Mouse (Mus musculus) left cerebral cortex, postnatal 10 days (tissue): ENCODE results near the gene Pigk. TPM values are rescaled to one million over a fixed set of nuclear protein-coding genes. Genes with fewer than 3 reads are reported as not detected.

Experiments
- DNase-seq, 2 experiments: peaks; one replicate each; pipeline ENCODE4 v3.0.0; 2021 to 2022; ENCODE audit warnings: low spot score in 2 of 2, mixed read lengths in 1 of 2; ENCODE audit errors: extremely low spot score in 1 of 2
- intact Hi-C: fragments of 180-260 bp; cut with DNase I; formaldehyde crosslinking; loops from one replicate; pipeline ENCODE4 v1.15.1; 2025
- total RNA-seq, 2 experiments: library from RNA; stranded (reverse); gene quantifications; 2 replicates each; pipeline ENCODE4 v1.2.3; 2021

The Pigk gene
- total RNA-seq, 2 experiments from 2014 or later = 48.0 to 48.4 TPM

DNA sequence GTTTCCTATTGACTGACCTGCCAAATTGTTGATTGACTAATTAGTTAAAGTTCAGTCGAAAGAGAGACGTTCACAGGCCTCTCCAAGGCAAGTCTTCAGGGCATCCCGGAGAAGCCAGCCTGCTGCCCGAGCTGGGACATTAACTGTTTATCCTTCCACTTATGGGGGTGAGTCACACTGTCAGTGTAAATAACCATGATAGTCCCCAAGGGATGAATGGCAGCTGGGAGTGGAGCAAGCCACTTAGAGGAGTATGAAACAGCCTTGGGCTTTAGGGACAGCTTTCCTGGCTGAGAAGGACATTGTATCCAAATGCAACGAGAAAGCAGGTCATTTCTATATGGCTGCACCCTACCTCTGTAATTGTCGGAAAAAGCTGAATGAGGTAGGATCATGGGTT, 158.7 kb downstream of the Pigk start:
- intact Hi-C loops = no loop called here
- DNase-seq = no peak

DNA sequence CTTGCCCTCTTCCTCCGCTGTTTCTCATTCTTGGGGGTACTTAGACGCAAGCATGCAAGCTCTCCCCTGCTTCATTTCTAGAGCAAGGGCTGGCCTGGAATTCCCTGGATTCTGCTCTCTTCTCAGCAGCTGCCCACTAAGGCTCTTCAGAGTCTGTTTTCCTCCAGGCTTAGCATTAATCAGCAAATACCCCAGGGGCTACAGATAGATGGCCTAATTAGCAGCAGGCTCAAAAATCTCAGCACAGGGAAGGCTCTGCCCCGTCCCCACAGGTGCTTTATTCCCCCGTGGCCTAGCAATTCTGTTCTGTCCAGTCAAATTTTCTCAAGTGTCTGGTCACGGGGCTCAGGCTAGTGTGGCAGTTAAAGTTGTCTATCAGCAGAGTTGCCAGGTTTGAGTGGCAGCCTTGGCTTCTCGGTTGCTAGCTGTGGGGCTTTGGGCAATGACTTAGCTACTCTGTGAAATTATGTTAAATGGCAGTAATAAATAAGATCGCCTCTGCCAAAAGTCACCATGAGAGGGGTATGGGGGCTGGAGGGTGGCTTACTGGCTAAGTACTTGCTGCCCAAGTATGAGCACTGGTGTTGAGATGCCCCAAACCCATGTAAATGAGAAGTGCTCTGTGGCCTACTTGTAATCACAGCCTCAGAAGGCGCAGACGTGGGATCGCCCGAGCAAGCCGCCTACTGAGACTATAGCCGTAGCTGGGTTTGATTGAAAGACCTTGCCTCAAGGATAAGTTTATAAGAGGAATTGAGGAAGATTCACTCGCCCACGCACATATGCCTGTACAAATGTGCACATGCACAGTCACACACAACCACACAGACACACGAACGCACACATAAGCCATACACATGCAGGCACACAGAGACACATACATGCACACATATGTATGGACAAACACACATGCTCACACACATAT, 160.8 kb downstream of the Pigk start:
- intact Hi-C loops = no loop called here
- DNase-seq = peak in 1 of 2 experiments; percentile 22

- intact Hi-C loops = no loop called here
- no peak for DNase-seq
These were observed 161.9 kb downstream of the Pigk start for GRCm38 (mm10) chr3:152875723-152876290.

DNA sequence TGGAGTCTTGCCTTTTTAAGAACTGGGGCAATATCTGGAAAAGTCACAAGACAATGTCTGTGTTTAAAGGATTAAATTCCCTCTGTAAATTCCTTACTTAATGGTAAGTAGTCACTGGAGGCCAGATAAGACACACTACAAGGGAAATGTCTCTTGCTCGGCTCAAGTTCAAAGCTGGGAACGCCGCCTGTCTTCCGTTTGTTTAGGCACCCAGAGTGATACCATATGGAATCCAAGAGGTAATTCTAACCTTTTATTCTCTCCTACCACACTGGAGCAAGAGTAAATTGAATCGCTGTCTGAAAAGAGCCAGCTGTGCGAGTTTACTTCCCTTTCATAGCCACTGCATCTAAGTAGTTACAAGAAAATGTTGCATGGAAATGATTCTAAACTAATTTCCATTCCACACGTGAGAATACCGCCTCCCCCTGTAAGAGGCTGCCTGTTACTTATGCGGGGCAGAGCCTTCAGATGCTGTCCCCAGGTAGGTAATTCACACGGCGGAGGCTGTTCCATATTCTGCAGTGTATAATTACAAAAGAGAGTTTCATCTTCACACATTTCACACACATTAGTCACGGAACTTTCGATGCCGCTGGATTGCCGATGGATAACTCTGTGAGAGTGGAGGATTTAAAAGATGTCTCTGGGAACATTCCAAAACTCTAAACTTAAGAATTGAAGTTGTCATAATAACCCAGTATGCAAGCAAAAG, 166.4 kb downstream of the Pigk start:
- DNase-seq = no peak
- intact Hi-C loops = no loop called here

GRCm38 (mm10) chr3:152881706-152882105, 167.8 kb downstream of the Pigk start:
- intact Hi-C loops = no loop called here
- DNase-seq = no peak

GRCm38 (mm10) chr3:152883556-152883955, 169.7 kb downstream of the Pigk start:
- intact Hi-C loops = no loop called here
- no peak for DNase-seq

DNA sequence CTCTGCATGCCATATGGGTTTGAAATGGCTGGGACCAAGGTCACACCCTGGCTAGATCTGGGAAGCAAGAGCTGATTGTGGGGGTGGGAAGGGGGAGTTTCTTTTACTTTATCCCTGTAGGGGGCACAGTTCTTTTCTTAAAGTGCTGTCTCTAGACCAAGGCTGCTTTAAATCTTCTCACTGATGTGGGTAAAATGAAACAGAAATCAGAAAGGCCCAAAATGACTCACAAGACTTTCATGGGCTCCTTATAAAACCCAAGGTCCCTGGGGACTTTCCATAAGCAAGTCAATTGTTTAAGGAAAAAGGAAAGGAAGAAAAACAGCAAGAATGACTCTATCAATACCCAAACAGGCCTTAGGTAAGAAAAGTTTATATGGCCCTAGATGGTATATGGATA, 172.8 kb downstream of the Pigk start:
- intact Hi-C loops = no loop called here
- DNase-seq = no peak

GRCm38 (mm10) chr3:152888116-152888515, 174.2 kb downstream of the Pigk start:
- no peak for DNase-seq
- intact Hi-C loops = no loop called here

- intact Hi-C loops = no loop called here
- DNase-seq = no peak
These were observed 181.0 kb downstream of the Pigk start for GRCm38 (mm10) chr3:152894935-152895334.

DNA sequence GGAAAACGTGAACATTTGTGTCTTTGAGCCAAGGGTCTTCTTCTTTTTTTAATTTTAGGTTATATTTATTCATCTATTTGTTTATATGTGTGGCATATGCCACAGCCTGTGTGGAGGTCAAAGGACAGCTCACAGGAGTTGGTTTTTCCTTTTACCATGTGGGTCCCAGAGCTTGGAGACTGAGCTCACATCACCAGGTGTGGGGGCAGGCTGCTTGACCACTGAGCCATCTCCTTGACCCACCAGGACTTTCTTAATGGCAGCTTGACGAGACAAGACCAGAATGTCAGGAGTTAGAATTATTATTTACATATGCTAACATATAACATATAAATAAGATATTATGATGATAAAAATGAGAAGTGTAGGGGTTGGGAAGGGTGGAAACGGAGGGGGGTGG, 182.2 kb downstream of the Pigk start:
- intact Hi-C loops = no loop called here
- no peak for DNase-seq

GRCm38 (mm10) chr3:152897196-152897595, 183.3 kb downstream of the Pigk start:
- intact Hi-C loops = no loop called here
- no peak for DNase-seq

GRCm38 (mm10) chr3:152898906-152899305, 185.0 kb downstream of the Pigk start:
- DNase-seq = no peak
- intact Hi-C loops = no loop called here

- intact Hi-C loops = no loop called here
- DNase-seq = no peak
These were observed 191.1 kb downstream of the Pigk start for GRCm38 (mm10) chr3:152905026-152905425.

GRCm38 (mm10) chr3:152905800-152906199, 191.9 kb downstream of the Pigk start:
- intact Hi-C loops = no loop called here
- DNase-seq = no peak

DNA sequence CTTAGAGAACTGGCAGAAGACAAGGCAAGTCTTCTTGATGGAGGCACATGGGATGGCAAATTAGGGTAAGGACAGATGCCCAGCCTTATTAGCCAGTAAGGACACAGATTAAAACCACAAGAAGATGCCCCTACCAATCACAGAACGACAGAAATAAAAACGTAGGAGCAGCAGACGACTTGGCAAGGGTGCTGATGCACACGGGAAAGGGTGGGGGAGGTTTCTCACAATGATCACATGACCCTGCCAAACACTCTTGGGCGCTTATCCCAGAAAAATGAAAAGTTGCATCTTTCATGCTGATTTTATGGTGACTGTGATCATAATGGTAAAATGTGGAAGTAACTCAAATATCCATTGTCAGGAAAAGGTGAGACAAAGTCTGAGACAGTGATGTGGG, 193.2 kb downstream of the Pigk start:
- no peak for DNase-seq
- intact Hi-C loops = no loop called here

GRCm38 (mm10) chr3:152907683-152908082, 193.8 kb downstream of the Pigk start:
- no peak for DNase-seq
- intact Hi-C loops = no loop called here

- intact Hi-C loops = no loop called here
- DNase-seq = no peak
These were observed 197.7 kb downstream of the Pigk start for GRCm38 (mm10) chr3:152911578-152911977.

DNA sequence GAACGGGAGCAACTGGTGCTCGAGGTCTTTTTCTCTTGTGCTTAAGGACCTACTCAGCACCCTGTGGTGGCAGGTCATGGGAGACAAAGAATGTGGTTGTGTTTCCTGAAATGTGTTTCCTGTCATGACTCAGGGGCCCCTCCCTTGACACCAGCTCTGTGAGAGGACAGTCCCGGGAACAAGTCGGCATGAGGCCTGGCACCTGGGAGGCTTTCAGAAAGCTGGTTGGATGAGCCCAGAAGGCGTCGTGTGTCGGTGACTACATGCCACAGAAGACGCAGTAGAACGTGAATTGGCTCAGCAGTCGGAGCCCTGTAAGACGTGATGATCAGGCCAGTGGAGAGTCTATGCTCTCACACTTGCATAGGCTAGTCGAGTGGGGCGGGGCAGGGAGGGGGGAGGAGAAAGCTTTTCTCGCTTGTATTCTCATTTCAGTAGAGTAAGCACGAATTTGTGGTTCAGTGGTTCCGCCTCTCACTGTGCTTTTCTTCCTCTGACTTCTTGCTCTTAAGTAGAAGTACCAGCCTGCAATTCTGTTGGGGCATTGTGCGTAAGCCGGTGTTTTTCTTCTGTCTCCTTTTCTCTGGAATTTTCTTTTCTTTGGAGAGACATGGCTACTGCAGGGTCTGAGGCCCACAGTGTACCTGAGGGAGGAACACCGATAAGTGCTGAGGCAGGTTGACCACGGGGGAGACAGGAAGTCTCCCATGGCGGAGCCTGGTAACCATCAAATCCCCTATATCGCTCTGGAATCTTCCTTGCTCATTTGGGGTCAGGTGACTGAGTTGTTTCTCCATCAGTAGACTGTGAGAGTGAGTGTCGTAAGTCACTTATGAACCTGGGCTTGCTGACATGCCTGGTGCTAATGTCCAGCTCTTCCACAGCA, 198.6 kb downstream of the Pigk start:
- intact Hi-C loops = no loop called here
- no peak for DNase-seq

- DNase-seq = no peak
- intact Hi-C loops = no loop called here
These were observed 199.2 kb downstream of the Pigk start for GRCm38 (mm10) chr3:152913150-152913549.
